Mouse (Mus musculus) layer of hippocampus, adult 11-12 months (tissue): ENCODE measurements around the gene Ss18l1.

Experiments
- DNase-seq: peaks from one replicate; pipeline ENCODE4 v3.0.0; 2022; ENCODE audit warnings: low spot score

Gene Ss18l1

GRCm38 (mm10) chr2:180086637-180087027 is 44.3 kb downstream of the Ss18l1 start:
- DNase-seq = no peak

GRCm38 (mm10) chr2:180087472-180087871 is 45.2 kb downstream of the Ss18l1 start:
- DNase-seq = no peak

- DNase-seq = no peak
These were observed 48.0 kb downstream of the Ss18l1 start for GRCm38 (mm10) chr2:180090285-180090684.

GRCm38 (mm10) chr2:180095711-180096110 is 53.4 kb downstream of the Ss18l1 start:
- DNase-seq = no peak

- no peak for DNase-seq
These were observed 55.3 kb downstream of the Ss18l1 start for GRCm38 (mm10) chr2:180097585-180097984.

GRCm38 (mm10) chr2:180098167-180098566 is 55.9 kb downstream of the Ss18l1 start:
- no peak for DNase-seq

- DNase-seq = no peak
These were observed 57.2 kb downstream of the Ss18l1 start for GRCm38 (mm10) chr2:180099529-180099928.

GRCm38 (mm10) chr2:180103151-180103977 is 61.1 kb downstream of the Ss18l1 start:
- DNase-seq = no peak

GRCm38 (mm10) chr2:180103978-180104658 is 61.8 kb downstream of the Ss18l1 start, which contains the start of gene Hrh3:
Hrh3 (minus strand) TSS chr2:180104488.
- peak; percentile 60 for DNase-seq

- no peak for DNase-seq
These were observed 62.5 kb downstream of the Ss18l1 start for GRCm38 (mm10) chr2:180104659-180105377.

- no peak for DNase-seq
These were observed 63.3 kb downstream of the Ss18l1 start for GRCm38 (mm10) chr2:180105441-180106190.

GRCm38 (mm10) chr2:180107081-180107480 is 64.8 kb downstream of the Ss18l1 start:
- no peak for DNase-seq

- no peak for DNase-seq
These were observed 66.0 kb downstream of the Ss18l1 start for GRCm38 (mm10) chr2:180108285-180108684.

GRCm38 (mm10) chr2:180113909-180114890 is 71.9 kb downstream of the Ss18l1 start:
- peak; percentile 71 for DNase-seq

- DNase-seq = no peak
These were observed 73.0 kb downstream of the Ss18l1 start for GRCm38 (mm10) chr2:180115279-180115678.

GRCm38 (mm10) chr2:180116081-180116493 is 73.8 kb downstream of the Ss18l1 start:
- DNase-seq = no peak

GRCm38 (mm10) chr2:180116741-180117484 is 74.6 kb downstream of the Ss18l1 start:
- DNase-seq = no peak

- DNase-seq = no peak
These were observed 75.3 kb downstream of the Ss18l1 start for GRCm38 (mm10) chr2:180117485-180118194.
